Mouse (Mus musculus): ENCODE measurements around the gene Hist1h2bg. TPM values are rescaled to one million over a fixed set of nuclear protein-coding genes. Genes with fewer than 3 reads are reported as not detected.

The Hist1h2bg gene
- polyA plus RNA-seq (2014; fragmentation: Nextera tagmentation; extraction: Ambion mirVana), result 2.3 and 6.5 TPM in 2 replicates

DNA sequence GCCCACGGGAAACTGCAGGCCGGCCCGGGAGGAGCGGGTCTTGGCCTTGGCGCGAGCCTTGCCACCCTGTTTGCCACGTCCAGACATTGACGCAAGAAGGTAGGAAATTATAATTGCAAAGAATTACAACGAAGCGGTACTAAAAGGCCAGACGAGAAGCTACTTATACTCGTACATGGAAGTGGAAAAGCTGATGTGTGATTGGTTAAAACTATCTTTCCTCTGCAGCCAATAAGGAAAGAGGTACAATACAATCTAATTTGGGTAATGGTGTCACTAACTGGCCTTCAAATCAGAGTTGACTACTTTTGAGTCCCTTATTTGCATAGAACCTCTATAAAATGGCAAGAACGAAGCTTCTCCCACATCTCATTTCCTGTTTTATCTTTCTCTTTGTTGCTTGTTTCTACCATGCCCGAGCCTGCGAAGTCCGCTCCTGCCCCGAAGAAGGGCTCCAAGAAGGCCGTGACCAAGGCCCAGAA, at the start of gene Hist1h2bg, which contains the start of gene Hist1h2ae:
TSS of gene Hist1h2bg (plus strand) at position 375 of the 482 bp plus-strand sequence.
TSS of gene Hist1h2ae (minus strand) at position 199 of the 482 bp plus-strand sequence.
- Histone ChIP-seq H3K4me2 (peak within 1 kb of the TSS; percentile 75), H3K9me3 (replicated peaks; ENCODE audit: control insufficient read depth, low read length) (no peaks in the 10 kb centered on the region), H3K4me1 (ENCODE audit: control insufficient read depth, insufficient read depth, low read length) (peaks cover 5% of the 10 kb centered on the region; the same call in 1 of the 2 replicates), H3K27me3 (ENCODE audit: control insufficient read depth, insufficient read depth, low read length) (no peaks in the 10 kb centered on the region), H3K9ac (ENCODE audit: low read depth, low read length) (peak within 1 kb of the TSS; percentile 78), H3K4me3 (ENCODE audit: low read depth, low read length) (peak within 1 kb of the TSS; percentile 51), H3K36me3 (ENCODE audit: control insufficient read depth, insufficient read depth, low read length) (no peaks in the 10 kb centered on the region), H3K27ac (ENCODE audit: low read depth, low read length) (peak within 1 kb of the TSS; percentile 96)
- 0% methylated on average over 18 of the region's 18 CpGs for WGBS (ENCODE audit: insufficient replicate concordance)
- peak; percentile 85 for ATAC-seq (replicated peaks; ENCODE audit: insufficient number of reproducible peaks, low FRiP score, low TSS enrichment)

DNA sequence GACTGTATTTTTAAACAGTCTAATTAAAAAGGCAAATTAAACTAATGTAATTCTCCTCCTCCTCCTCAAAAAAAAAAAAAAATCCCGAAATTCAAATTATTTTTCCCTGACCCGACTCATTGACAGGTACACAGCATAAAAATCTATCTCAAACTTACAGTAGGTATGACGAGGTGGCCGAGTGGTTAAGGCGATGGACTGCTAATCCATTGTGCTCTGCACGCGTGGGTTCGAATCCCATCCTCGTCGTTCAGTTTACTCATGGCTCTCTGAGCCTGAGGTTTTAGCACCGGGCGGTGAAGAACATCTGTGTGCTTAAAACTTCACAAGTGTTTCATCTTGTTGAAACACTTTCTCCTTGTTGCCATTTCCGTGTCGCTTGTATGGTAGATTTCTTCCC, 49.5 kb upstream of the Hist1h2bg start:
- no peak for ATAC-seq (replicated peaks; ENCODE audit: insufficient number of reproducible peaks, low FRiP score, low TSS enrichment)
- no peak overlapping the region for H3K9ac ChIP-seq (ENCODE audit: low read depth, low read length)
- no peak overlapping the region for H3K27ac ChIP-seq (ENCODE audit: low read depth, low read length)
- no peaks in the 10 kb centered on the region for H3K36me3 ChIP-seq (ENCODE audit: control insufficient read depth, insufficient read depth, low read length)
- no peaks in the 10 kb centered on the region for H3K27me3 ChIP-seq (ENCODE audit: control insufficient read depth, insufficient read depth, low read length)
- peak overlapping the region; percentile 54 for H3K4me2 ChIP-seq
- peaks cover 3% of the 10 kb centered on the region; the same call in 1 of the 2 replicates for H3K4me1 ChIP-seq (ENCODE audit: control insufficient read depth, insufficient read depth, low read length)
- H3K9me3 ChIP-seq (replicated peaks; ENCODE audit: control insufficient read depth, low read length), result no peaks in the 10 kb centered on the region
- peak overlapping the region; percentile 16; the same call in 1 of the 2 replicates for H3K4me3 ChIP-seq (ENCODE audit: low read depth, low read length)
- WGBS (ENCODE audit: insufficient replicate concordance), result 1% methylated on average over 14 of the region's 14 CpGs

DNA sequence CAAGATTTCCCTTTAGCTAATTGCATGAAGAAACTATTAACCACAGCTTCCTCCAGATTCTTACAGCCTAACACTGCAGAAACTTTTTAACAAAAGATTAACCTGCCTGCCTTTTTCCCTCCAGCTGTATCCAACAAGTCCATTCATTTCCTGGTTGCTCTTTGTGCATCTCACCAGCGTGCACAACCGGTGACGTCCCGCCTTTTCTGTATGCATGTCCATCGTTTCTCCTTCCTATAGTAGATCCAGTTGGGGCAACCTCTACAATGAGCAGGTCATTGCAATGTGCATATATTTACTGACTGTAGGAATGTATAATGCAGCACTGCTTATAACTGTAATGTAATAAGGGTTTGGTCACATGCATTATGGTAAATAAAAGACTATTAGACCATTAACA, 47.2 kb upstream of the Hist1h2bg start:
- WGBS (ENCODE audit: insufficient replicate concordance), result 47% methylated on average over 5 of the region's 5 CpGs

DNA sequence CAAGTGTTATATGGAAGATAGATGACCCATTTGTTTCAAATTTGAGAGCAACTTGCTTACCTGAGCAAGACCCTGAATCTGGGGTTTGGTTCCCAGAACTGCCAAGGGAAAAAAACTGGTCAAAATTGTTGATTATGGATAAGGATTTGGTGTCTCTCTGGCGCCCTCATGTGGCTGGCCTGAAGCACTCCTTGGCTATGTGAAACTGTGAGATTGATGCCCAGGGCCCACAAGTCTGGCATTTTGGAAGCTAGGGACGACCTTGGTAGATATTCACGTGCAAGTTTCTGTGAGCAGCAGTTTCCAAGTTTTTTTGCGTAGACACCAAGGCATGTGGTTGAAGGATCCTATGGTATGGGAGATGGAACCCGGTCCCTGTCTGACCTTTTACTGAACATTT, 46.5 kb upstream of the Hist1h2bg start:
- Histone ChIP-seq H3K36me3 (ENCODE audit: control insufficient read depth, insufficient read depth, low read length) (no peaks in the 10 kb centered on the region), H3K4me3 (ENCODE audit: low read depth, low read length) (no peak overlapping the region), H3K4me2 (peak overlapping the region; percentile 37), H3K9me3 (replicated peaks; ENCODE audit: control insufficient read depth, low read length) (no peaks in the 10 kb centered on the region), H3K9ac (ENCODE audit: low read depth, low read length) (no peak overlapping the region), H3K4me1 (ENCODE audit: control insufficient read depth, insufficient read depth, low read length) (peaks cover 6% of the 10 kb centered on the region), H3K27ac (ENCODE audit: low read depth, low read length) (no peak overlapping the region), H3K27me3 (ENCODE audit: control insufficient read depth, insufficient read depth, low read length) (no peaks in the 10 kb centered on the region)
- 12% methylated on average over 5 of the region's 5 CpGs for WGBS (ENCODE audit: insufficient replicate concordance)
- no peak for ATAC-seq (replicated peaks; ENCODE audit: insufficient number of reproducible peaks, low FRiP score, low TSS enrichment)

More for the DNA sequence above, 47.2 kb upstream of the Hist1h2bg start:
- no peaks in the 10 kb centered on the region for H3K27me3 ChIP-seq (ENCODE audit: control insufficient read depth, insufficient read depth, low read length)
- no peaks in the 10 kb centered on the region for H3K9me3 ChIP-seq (replicated peaks; ENCODE audit: control insufficient read depth, low read length)
- no peak overlapping the region for H3K4me2 ChIP-seq
- H3K36me3 ChIP-seq (ENCODE audit: control insufficient read depth, insufficient read depth, low read length), result no peaks in the 10 kb centered on the region
- no peak overlapping the region for H3K27ac ChIP-seq (ENCODE audit: low read depth, low read length)
- no peak overlapping the region for H3K4me3 ChIP-seq (ENCODE audit: low read depth, low read length)
- ATAC-seq (replicated peaks; ENCODE audit: insufficient number of reproducible peaks, low FRiP score, low TSS enrichment), result no peak
- no peak overlapping the region for H3K9ac ChIP-seq (ENCODE audit: low read depth, low read length)
- H3K4me1 ChIP-seq (ENCODE audit: control insufficient read depth, insufficient read depth, low read length), result peaks cover 4% of the 10 kb centered on the region

DNA sequence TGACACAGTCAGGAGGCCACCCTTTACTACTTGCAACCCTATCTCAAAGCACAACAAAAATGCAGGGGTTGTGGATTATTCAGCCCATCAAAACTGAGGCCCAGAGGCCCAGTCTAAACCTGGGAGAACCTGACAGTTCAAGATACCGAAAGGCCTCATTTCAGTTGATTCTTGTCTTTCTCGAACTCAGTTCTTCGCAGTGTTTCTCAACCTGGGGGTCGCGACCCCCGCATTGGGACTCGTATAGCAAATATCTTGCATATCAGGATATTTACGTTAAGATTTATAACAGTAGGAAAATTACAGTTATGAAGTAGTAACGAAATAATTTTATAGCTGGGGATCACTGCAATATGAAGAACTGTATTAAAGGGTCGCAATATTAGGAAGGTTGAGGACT, 45.3 kb upstream of the Hist1h2bg start:
- no peak overlapping the region for H3K27ac ChIP-seq (ENCODE audit: low read depth, low read length)
- H3K9ac ChIP-seq (ENCODE audit: low read depth, low read length), result peak overlapping the region; percentile 61
- H3K4me1 ChIP-seq (ENCODE audit: control insufficient read depth, insufficient read depth, low read length), result peaks cover 6% of the 10 kb centered on the region
- no peaks in the 10 kb centered on the region for H3K27me3 ChIP-seq (ENCODE audit: control insufficient read depth, insufficient read depth, low read length)
- no peaks in the 10 kb centered on the region for H3K36me3 ChIP-seq (ENCODE audit: control insufficient read depth, insufficient read depth, low read length)
- H3K9me3 ChIP-seq (replicated peaks; ENCODE audit: control insufficient read depth, low read length), result no peaks in the 10 kb centered on the region
- H3K4me3 ChIP-seq (ENCODE audit: low read depth, low read length), result peak overlapping the region; percentile 56
- peak overlapping the region; percentile 68 for H3K4me2 ChIP-seq
- ATAC-seq (replicated peaks; ENCODE audit: insufficient number of reproducible peaks, low FRiP score, low TSS enrichment), result no peak
- WGBS (ENCODE audit: insufficient replicate concordance), result under 1% methylated on average over 10 of the region's 10 CpGs

DNA sequence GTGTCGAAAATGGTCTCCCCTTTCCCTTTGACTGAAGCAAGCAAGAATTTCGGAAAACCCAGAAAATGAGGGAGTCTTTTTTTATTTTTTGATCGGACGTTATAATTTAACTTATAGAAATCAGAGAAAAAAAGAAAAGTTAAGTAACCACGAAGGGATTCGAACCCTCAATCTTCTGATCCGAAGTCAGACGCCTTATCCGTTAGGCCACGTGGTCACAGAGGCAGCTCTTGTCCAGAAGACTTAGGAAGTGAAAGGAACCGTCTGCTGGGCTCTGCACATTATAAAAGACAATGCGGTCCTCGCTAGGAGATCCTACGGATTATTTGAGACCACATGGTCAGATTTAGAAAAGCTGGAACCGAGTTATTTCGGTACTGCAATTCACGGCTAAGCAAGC, 44.9 kb upstream of the Hist1h2bg start:
- Histone ChIP-seq H3K4me2 (peak overlapping the region; percentile 68), H3K4me1 (ENCODE audit: control insufficient read depth, insufficient read depth, low read length) (peaks cover 6% of the 10 kb centered on the region), H3K4me3 (ENCODE audit: low read depth, low read length) (peak overlapping the region; percentile 56), H3K36me3 (ENCODE audit: control insufficient read depth, insufficient read depth, low read length) (no peaks in the 10 kb centered on the region), H3K27me3 (ENCODE audit: control insufficient read depth, insufficient read depth, low read length) (no peaks in the 10 kb centered on the region), H3K9me3 (replicated peaks; ENCODE audit: control insufficient read depth, low read length) (no peaks in the 10 kb centered on the region), H3K27ac (ENCODE audit: low read depth, low read length) (no peak overlapping the region), H3K9ac (ENCODE audit: low read depth, low read length) (peak overlapping the region; percentile 61)
- under 1% methylated on average over 17 of the region's 17 CpGs for WGBS (ENCODE audit: insufficient replicate concordance)
- ATAC-seq (replicated peaks; ENCODE audit: insufficient number of reproducible peaks, low FRiP score, low TSS enrichment), result 0 out of 2 replicates have a peak, but pooled peaks have one; percentile 31

DNA sequence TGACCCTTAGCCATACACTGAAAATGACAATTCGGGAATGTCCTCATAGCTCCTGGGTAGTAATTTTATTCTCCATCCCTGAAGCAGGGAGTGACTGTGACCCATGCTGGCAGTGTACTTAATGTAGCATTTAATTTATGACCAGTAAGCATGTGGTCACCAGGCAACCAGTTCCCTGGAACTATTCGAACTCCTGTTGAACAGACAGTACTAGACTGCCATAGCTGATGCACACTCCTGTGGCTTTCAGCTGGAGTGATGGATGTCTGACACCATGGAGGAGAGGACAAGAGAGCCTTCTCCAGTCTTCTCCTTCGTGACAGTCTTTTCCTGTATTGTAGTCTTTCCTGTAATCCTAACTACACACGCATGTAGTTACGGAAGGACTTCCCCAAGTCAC, 42.2 kb upstream of the Hist1h2bg start:
- ATAC-seq (replicated peaks; ENCODE audit: insufficient number of reproducible peaks, low FRiP score, low TSS enrichment), result no peak
- 84% methylated on average over 5 of the region's 5 CpGs for WGBS (ENCODE audit: insufficient replicate concordance)
- H3K9me3 ChIP-seq (replicated peaks; ENCODE audit: control insufficient read depth, low read length), result no peaks in the 10 kb centered on the region
- H3K27me3 ChIP-seq (ENCODE audit: control insufficient read depth, insufficient read depth, low read length), result no peaks in the 10 kb centered on the region
- H3K9ac ChIP-seq (ENCODE audit: low read depth, low read length), result no peak overlapping the region
- H3K4me2 ChIP-seq, result peak overlapping the region; percentile 33; the same call in 1 of the 2 replicates
- no peak overlapping the region for H3K4me3 ChIP-seq (ENCODE audit: low read depth, low read length)
- H3K4me1 ChIP-seq (ENCODE audit: control insufficient read depth, insufficient read depth, low read length), result peaks cover 12% of the 10 kb centered on the region
- no peaks in the 10 kb centered on the region for H3K36me3 ChIP-seq (ENCODE audit: control insufficient read depth, insufficient read depth, low read length)
- H3K27ac ChIP-seq (ENCODE audit: low read depth, low read length), result no peak overlapping the region

DNA sequence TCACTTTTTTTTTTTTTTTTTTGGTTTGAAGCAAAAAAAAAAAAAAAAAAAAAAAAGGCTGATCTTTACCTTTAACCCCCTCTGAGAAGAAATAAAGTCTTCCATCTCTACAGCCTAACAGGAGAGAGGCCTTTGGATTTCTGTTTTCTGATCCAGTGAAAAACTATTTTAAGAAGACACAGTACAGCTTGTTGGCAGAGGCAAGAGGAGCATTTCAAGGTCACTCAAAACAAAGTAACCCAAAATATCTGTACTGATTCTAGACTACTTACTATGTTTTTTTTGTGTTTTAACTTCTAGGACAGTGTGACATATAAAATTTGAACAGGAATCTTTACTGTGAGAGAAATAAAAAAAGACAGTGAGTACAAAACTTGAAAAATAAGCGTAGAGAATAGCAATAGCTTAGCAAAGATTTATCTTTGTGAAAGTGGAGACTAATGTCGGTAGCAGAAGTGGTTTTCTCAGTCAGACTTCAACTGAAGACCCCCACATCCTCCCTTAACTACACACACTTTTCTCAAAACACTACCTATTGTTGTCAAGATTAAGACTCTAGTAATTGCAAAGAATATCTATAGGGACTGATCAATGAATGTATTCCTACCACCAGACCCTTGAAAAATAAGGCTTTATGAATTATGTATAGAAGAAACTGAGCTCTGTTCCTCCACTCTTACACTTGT, 41.6 kb upstream of the Hist1h2bg start:
- H3K4me3 ChIP-seq (ENCODE audit: low read depth, low read length), result peak overlapping the region; percentile 57
- H3K4me2 ChIP-seq, result peak overlapping the region; percentile 65
- peak overlapping the region; percentile 98 for H3K27ac ChIP-seq (ENCODE audit: low read depth, low read length)
- H3K9me3 ChIP-seq (replicated peaks; ENCODE audit: control insufficient read depth, low read length), result no peaks in the 10 kb centered on the region
- peak overlapping the region; percentile 90 for H3K9ac ChIP-seq (ENCODE audit: low read depth, low read length)
- WGBS (ENCODE audit: insufficient replicate concordance), result 27% methylated on average over 2 of the region's 2 CpGs
- peaks cover 14% of the 10 kb centered on the region for H3K4me1 ChIP-seq (ENCODE audit: control insufficient read depth, insufficient read depth, low read length)
- H3K27me3 ChIP-seq (ENCODE audit: control insufficient read depth, insufficient read depth, low read length), result no peaks in the 10 kb centered on the region
- no peak for ATAC-seq (replicated peaks; ENCODE audit: insufficient number of reproducible peaks, low FRiP score, low TSS enrichment)
- H3K36me3 ChIP-seq (ENCODE audit: control insufficient read depth, insufficient read depth, low read length), result no peaks in the 10 kb centered on the region
